Mouse (Mus musculus) stomach, embryonic 16.5 days (tissue): ENCODE results near the gene Gpd1l. TPM values are rescaled to one million over a fixed set of nuclear protein-coding genes. Genes with fewer than 3 reads are reported as not detected.

Experiments used
- ATAC-seq: fragments of 200-750 bp; cut with Nextera tagmentation; 2 replicates; pipeline ENCODE4 v1.8.0; 2017; ENCODE audit warnings: moderate number of reproducible peaks, moderate TSS enrichment; ENCODE audit not compliant: insufficient read depth, low FRiP score
- H3K27ac ChIP-seq: fragments of 300-500 bp; sonication (generic); 2 replicates; pipeline ENCODE4 v1.5.1; 2014; ENCODE audit warnings: low read length
- H3K27me3 ChIP-seq: fragments of 300-500 bp; sonication (generic); 2 replicates; pipeline ENCODE4 v1.6.1; 2014; ENCODE audit warnings: low read length, control low read depth, mixed read lengths; ENCODE audit not compliant: control insufficient read depth, insufficient read depth
- H3K36me3 ChIP-seq: fragments of 300-500 bp; sonication (generic); 2 replicates; pipeline ENCODE4 v1.6.1; 2014; ENCODE audit warnings: low read length; ENCODE audit not compliant: control insufficient read depth, insufficient read depth
- H3K4me1 ChIP-seq: fragments of 300-500 bp; sonication (generic); 2 replicates; pipeline ENCODE4 v1.6.1; 2014; ENCODE audit warnings: low read length, control low read depth, mixed read lengths; ENCODE audit not compliant: control insufficient read depth, insufficient read depth
- H3K4me2 ChIP-seq: fragments of 300-500 bp; sonication (generic); 2 replicates; pipeline ENCODE4 v1.6.1; 2014; ENCODE audit warnings: low read depth, low read length, mixed read lengths
- H3K4me3 ChIP-seq: fragments of 300-500 bp; sonication (generic); replicated peaks from 2 replicates; pipeline ENCODE4 v1.5.1; 2014; ENCODE audit warnings: mild to moderate bottlenecking, low read length
- H3K9ac ChIP-seq: fragments of 300-500 bp; sonication (generic); 2 replicates; pipeline ENCODE4 v1.6.1; 2014; ENCODE audit warnings: low read length
- H3K9me3 ChIP-seq: fragments of 300-500 bp; sonication (generic); replicated peaks from 2 replicates; pipeline ENCODE4 v1.6.1; 2016; ENCODE audit warnings: low read length, control low read depth; ENCODE audit not compliant: control insufficient read depth
- WGBS: fragments of 180-500 bp; shearing (Covaris S2); extraction: QIAGEN DNeasy Blood & Tissue Kit; methylation state at CpG from one replicate; pipeline ENCODE4 v1.1.7; 2014; 5-methylcytosine and 5-hydroxymethylcytosine counted together
- polyA plus RNA-seq: library from polyadenylated mRNA; unstranded; fragments of >200 nt; fragmentation: Nextera tagmentation; extraction: Ambion mirVana; gene quantifications from 2 replicates; pipeline ENCODE4 v1.2.1, GENCODE M21; 2015

Gene Gpd1l
- polyA plus RNA-seq, 1 experiment from 2014 or later = 18.7 TPM

DNA sequence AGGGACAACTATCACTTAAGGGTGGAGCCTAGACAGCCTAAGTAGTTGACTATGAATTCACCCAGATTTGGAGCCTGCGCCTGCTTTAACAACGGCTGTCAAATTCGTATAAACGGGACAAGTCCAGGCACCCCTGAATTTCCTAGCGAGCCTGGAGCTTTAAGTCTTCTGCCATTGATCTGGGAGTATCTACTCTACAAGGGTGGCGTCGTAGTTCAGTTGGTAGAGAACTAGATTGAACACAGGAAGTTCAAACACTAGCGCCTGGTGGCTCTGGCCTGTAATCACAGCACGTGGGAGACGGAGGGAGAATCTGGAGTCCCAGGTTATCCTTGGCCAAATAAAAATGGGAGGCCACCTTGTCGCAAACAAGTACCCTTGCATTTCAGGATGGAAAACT, 444 bp upstream of the Gpd1l start:
- WGBS = 55% methylated on average over 11 of the region's 11 CpGs
- no peak for ATAC-seq
- Histone ChIP-seq H3K4me3 (peak overlapping the region; percentile 74), H3K4me1 (peaks cover 13% of the 10 kb centered on the region), H3K27ac (peak overlapping the region; percentile 26; the same call in 1 of the 2 replicates), H3K9ac (peak overlapping the region; percentile 56), H3K9me3 (no peaks in the 10 kb centered on the region), H3K36me3 (no peaks in the 10 kb centered on the region), H3K27me3 (no peaks in the 10 kb centered on the region), H3K4me2 (peak overlapping the region; percentile 96)

DNA sequence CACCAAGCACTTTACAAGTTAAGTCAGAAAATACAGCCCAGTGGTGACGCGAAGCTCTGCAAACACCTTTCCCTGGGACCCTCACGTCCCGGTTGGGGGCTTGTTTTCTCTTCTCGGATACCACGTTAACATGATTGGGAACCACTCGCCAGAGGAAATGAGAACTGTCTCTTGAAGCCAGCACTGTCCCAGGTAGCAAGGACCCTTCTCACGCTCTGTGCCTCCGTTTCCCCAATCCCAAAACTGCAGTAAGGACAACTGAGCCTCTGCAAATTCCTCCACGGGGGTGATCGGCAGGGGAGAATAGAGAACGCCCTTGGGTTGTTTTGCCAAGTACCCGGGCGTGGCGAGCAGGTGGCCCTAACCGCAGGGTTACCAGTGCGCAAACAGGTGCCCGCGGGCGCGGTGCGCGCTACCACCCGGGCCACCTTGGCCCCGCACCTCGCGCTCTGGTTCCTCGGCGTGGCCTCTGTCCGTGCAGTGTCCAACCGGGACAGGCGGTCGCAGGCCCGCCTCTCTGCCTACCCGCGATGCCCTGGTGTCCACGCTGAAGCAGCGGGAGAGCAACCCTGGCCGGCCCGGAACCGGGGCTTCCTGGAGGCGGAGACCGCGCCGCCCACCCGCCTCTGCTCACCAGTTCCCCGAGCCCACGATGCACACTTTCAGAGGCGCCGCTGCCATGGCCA, 607 bp downstream of the Gpd1l start:
- WGBS = under 1% methylated on average over 50 of the region's 50 CpGs
- H3K9ac ChIP-seq = peak overlapping the region; percentile 82

DNA sequence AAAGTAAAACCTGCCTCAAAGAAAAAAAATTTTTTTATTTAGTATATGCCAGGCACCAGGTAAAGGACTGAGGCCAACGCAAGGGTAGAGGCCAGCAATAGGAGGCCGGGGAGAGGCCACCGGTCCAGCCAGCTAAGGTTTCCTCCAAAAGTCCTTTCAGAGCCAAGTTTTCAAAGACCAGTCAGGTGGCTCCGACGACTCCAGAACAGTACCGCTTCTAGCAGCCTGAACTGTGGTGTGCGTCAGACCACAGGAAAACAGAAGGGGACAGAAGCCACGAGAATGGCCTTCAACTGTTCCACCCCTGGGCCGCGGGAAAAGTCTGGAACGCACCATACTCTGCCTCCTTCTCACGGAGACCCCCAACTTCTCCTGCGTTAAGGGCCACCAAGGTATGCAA, 1.2 kb downstream of the Gpd1l start:
- Histone ChIP-seq H3K4me1 (peaks cover 13% of the 10 kb centered on the region), H3K27ac (no peak overlapping the region), H3K36me3 (no peaks in the 10 kb centered on the region), H3K4me3 (peak overlapping the region; percentile 74), H3K27me3 (no peaks in the 10 kb centered on the region), H3K9ac (peak overlapping the region; percentile 82), H3K9me3 (no peaks in the 10 kb centered on the region), H3K4me2 (peak overlapping the region; percentile 96)
- 16% methylated on average over 13 of the region's 13 CpGs for WGBS
- no peak for ATAC-seq

More for the DNA sequence above, 607 bp downstream of the Gpd1l start:
- Histone ChIP-seq H3K4me2 (peak overlapping the region; percentile 96), H3K27me3 (no peaks in the 10 kb centered on the region), H3K36me3 (no peaks in the 10 kb centered on the region), H3K27ac (peak overlapping the region; percentile 75), H3K4me3 (peak overlapping the region; percentile 74), H3K4me1 (peaks cover 13% of the 10 kb centered on the region), H3K9me3 (no peaks in the 10 kb centered on the region)
- peak; percentile 52; the same call in 1 of the 2 replicates for ATAC-seq

DNA sequence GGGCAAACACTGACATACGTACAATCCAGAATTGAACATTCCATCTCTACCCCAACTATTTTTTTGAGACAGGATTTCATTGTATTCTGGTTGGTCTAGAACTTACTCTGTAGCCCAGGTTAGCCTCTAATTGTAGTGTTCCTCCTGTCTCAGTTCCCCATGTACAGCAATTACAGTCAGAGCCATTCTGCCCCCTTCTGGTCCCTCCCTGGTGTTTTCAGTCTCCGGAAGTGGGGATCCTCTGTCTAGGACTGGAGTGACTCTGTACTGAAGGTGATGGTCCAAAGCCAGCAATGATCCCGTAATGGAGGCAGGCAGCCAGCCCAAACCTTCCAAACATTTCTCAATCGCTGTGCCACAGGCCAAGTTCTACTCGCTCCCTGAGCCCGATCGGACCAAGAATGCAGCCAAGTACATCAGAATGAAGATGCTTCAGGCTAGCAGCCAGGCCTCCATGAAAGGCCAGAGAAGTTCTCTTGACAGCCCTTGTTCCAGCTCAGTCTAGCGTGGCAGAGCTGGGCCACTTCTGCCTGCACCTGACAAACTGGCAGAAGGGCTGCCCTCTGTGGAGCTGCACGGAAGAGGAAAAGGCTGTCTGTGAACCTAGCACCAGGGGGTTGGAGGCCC, 3.2 kb downstream of the Gpd1l start:
- Histone ChIP-seq H3K4me3 (no peak overlapping the region), H3K9me3 (no peaks in the 10 kb centered on the region), H3K27ac (no peak overlapping the region), H3K4me2 (no peak overlapping the region), H3K27me3 (no peaks in the 10 kb centered on the region), H3K36me3 (no peaks in the 10 kb centered on the region), H3K9ac (no peak overlapping the region), H3K4me1 (peaks cover 13% of the 10 kb centered on the region)
- WGBS = 82% methylated on average over 9 of the region's 9 CpGs
- ATAC-seq = no peak

DNA sequence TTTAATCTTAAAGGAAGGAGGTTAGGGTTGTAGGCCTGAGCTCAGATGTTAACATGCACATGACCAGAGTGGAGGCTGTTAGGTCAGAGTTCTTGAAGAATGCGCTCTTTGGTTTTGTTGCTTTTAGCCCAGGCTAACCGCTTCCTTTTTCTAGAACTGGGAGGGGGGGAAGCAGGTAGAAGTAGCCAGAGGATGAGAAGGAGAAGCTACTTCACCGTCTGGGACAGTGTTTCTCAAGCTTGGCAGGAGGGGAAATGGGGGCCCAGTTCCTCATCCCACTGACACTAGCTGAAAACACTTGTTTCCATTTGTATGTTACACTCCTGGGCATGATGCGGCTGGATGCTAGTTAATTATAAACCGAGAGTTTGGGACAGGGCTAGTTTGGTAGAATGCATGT, 8.2 kb downstream of the Gpd1l start:
- Histone ChIP-seq H3K9me3 (no peaks in the 10 kb centered on the region), H3K27ac (no peak overlapping the region), H3K4me2 (no peak overlapping the region), H3K36me3 (no peaks in the 10 kb centered on the region), H3K27me3 (no peaks in the 10 kb centered on the region), H3K9ac (no peak overlapping the region), H3K4me1 (0 out of 2 replicates have a peak, but pooled peaks cover 3% of the 10 kb centered on the region), H3K4me3 (no peak overlapping the region)
- no peak for ATAC-seq
- 83% methylated on average over 5 of the region's 5 CpGs for WGBS

DNA sequence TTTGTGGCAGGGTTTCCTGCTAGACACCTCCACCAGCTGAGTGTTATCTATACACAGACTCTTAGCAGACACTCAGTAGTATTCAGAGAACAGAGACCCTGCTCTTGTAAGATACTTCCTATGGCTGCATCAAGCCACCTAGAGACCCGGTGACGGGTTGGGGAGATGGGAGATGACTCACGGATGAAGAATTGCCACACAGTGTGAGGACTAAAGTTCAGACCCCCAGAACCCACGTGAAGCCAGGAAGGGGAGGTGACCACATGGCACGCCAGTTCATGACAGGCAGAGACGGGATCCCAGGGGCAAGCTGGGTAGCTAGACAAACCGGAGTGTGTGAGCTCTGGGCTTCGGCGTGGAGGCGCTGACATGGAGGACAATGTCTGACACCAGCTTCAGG, 8.7 kb downstream of the Gpd1l start:
- WGBS = 78% methylated on average over 10 of the region's 10 CpGs
- no peak overlapping the region for H3K27ac ChIP-seq

DNA sequence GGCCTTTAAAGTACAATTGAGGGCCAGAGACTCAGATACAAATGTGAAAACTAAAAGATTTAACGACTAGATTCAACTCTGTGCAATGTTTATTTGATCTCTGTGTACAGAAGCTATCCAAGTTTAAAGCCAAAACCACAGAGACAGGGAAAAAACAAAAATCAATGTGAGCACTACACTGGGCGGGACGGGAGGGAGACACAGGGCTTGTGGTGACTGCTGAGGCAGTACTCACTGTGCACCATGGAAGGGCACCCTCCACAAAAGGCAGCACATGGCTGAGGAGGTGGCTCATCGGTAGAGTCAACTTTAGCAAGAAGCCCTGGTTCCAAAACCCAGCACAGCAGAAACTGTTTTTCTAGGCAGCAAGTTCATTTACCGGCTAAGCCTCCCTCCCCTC, 9.3 kb downstream of the Gpd1l start:
- 47% methylated on average over 5 of the region's 5 CpGs for WGBS
- Histone ChIP-seq H3K4me1 (0 out of 2 replicates have a peak, but pooled peaks cover 3% of the 10 kb centered on the region), H3K4me2 (no peak overlapping the region), H3K4me3 (no peak overlapping the region), H3K27ac (no peak overlapping the region), H3K27me3 (no peaks in the 10 kb centered on the region), H3K9me3 (no peaks in the 10 kb centered on the region), H3K36me3 (no peaks in the 10 kb centered on the region), H3K9ac (no peak overlapping the region)
- no peak for ATAC-seq

More for the DNA sequence above, 8.7 kb downstream of the Gpd1l start:
- Histone ChIP-seq H3K27me3 (no peaks in the 10 kb centered on the region), H3K4me2 (no peak overlapping the region), H3K4me1 (0 out of 2 replicates have a peak, but pooled peaks cover 3% of the 10 kb centered on the region), H3K9me3 (no peaks in the 10 kb centered on the region), H3K4me3 (no peak overlapping the region), H3K9ac (no peak overlapping the region), H3K36me3 (no peaks in the 10 kb centered on the region)
- ATAC-seq = no peak

DNA sequence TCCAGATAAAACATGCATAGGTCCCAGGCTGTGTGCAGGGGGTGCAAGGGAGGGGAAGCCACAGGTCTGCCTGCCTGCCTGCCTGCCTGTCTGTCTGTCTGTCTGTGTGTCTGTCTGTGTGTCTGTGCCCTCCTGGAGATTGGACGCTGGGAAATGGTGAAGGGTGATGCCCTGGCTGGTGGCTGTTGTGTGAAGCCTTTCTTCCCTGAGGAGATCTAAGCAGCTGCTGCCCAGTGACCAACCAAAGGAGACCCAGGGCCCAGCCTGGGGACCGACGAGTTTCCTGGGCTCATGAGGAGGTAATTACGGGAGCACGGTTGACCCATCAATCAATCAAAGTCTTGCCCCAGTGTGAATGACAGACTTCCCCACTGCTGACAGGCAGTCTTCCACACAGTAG, 11.6 kb downstream of the Gpd1l start:
- H3K4me3 ChIP-seq = no peak overlapping the region
- H3K27ac ChIP-seq = no peak overlapping the region
- no peaks in the 10 kb centered on the region for H3K9me3 ChIP-seq
- H3K4me1 ChIP-seq = 0 out of 2 replicates have a peak, but pooled peaks cover 3% of the 10 kb centered on the region
- H3K27me3 ChIP-seq = no peaks in the 10 kb centered on the region
- WGBS = 62% methylated on average over 5 of the region's 5 CpGs
- no peak overlapping the region for H3K4me2 ChIP-seq
- H3K36me3 ChIP-seq = no peaks in the 10 kb centered on the region
- ATAC-seq = no peak
- no peak overlapping the region for H3K9ac ChIP-seq

DNA sequence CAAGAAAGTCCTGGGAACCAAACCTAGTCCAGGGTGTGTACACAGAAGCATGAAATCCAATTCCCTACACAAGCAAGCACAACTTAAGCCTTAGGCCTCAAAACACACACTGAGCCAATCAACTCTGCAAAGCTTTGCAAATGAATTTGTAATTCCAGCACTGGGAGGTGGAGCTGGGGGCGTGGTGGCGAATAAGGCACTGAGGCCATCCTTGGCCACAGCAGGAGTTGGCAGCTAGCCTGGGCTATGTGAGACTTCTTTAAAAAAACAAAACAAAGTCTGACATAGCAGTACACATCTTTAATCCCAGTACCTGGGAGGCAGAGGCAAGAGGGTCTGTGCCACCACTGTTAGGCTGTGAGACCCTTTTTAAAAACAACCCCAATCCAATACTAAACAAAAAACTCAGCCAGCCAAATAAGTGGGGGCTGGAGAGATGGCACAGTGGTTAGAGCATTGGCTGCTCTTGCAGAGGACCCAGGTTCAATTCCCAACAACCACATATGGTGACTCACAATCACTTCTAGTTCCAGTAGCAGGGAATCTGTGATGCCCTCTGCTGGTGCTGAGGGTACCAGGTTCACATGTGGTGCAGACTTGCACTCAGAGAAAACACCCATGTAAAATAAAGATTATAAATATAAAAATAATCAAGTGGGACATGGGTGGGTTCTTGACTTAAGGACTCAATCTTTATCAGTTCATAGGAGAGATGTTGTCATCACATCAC, 12.3 kb downstream of the Gpd1l start:
- no peaks in the 10 kb centered on the region for H3K9me3 ChIP-seq
- no peaks in the 10 kb centered on the region for H3K27me3 ChIP-seq
- no peak overlapping the region for H3K4me2 ChIP-seq
- WGBS = 87% methylated on average over 2 of the region's 2 CpGs
- no peak overlapping the region for H3K9ac ChIP-seq
- no peak overlapping the region for H3K4me3 ChIP-seq
- ATAC-seq = no peak
- 0 out of 2 replicates have a peak, but pooled peaks cover 3% of the 10 kb centered on the region for H3K4me1 ChIP-seq
- no peak overlapping the region for H3K27ac ChIP-seq
- H3K36me3 ChIP-seq = peaks cover 3% of the 10 kb centered on the region; the same call in 1 of the 2 replicates
